Mouse (Mus musculus) heart, embryonic 15.5 days (tissue): ENCODE results near the gene Mreg. TPM values are rescaled to one million over a fixed set of nuclear protein-coding genes. Genes with fewer than 3 reads are reported as not detected.

Experiments used
- ATAC-seq: fragments of 200-750 bp; cut with Nextera tagmentation; replicated peaks from 2 replicates; pipeline ENCODE4 v1.8.0; 2017; ENCODE audit warnings: low read depth, moderate TSS enrichment; ENCODE audit not compliant: insufficient number of reproducible peaks, insufficient read depth, low FRiP score
- H3K27ac ChIP-seq: fragments of 300-500 bp; sonication (generic); 2 replicates; pipeline ENCODE4 v1.5.1; 2015; ENCODE audit warnings: mild to moderate bottlenecking, inconsistent platforms
- H3K27me3 ChIP-seq: fragments of 300-500 bp; sonication (generic); 2 replicates; pipeline ENCODE4 v1.6.1; 2015; ENCODE audit warnings: inconsistent platforms
- H3K36me3 ChIP-seq: fragments of 300-500 bp; sonication (generic); 2 replicates; pipeline ENCODE4 v1.6.1; 2015; ENCODE audit warnings: mild to moderate bottlenecking, inconsistent platforms
- H3K4me1 ChIP-seq: fragments of 300-500 bp; sonication (generic); replicated peaks from 2 replicates; pipeline ENCODE4 v1.6.1; 2015; ENCODE audit warnings: inconsistent platforms
- H3K4me2 ChIP-seq: fragments of 300-500 bp; sonication (generic); 2 replicates; pipeline ENCODE4 v1.6.1; 2015; ENCODE audit warnings: inconsistent platforms, mild to moderate bottlenecking, moderate library complexity
- H3K4me3 ChIP-seq: fragments of 300-500 bp; sonication (generic); 2 replicates; pipeline ENCODE4 v1.5.1; 2015; ENCODE audit warnings: mild to moderate bottlenecking, inconsistent platforms
- H3K9ac ChIP-seq: fragments of 300-500 bp; sonication (generic); 2 replicates; pipeline ENCODE4 v1.6.1; 2015; ENCODE audit warnings: mild to moderate bottlenecking, inconsistent platforms
- H3K9me3 ChIP-seq: fragments of 300-500 bp; sonication (generic); replicated peaks from 2 replicates; pipeline ENCODE4 v1.6.1; 2016; ENCODE audit warnings: inconsistent platforms
- WGBS: fragments of 180-500 bp; shearing (Covaris S2); methylation state at CpG from one replicate; pipeline ENCODE4 v1.1.7; 2015; ENCODE audit warnings: mixed read lengths; 5-methylcytosine and 5-hydroxymethylcytosine counted together
- polyA plus RNA-seq: library from polyadenylated mRNA; unstranded; fragments of >200 nt; fragmentation: Nextera tagmentation; extraction: Ambion mirVana; gene quantifications from 2 replicates; pipeline ENCODE4 v1.2.1, GENCODE M21; 2015

The Mreg gene
- polyA plus RNA-seq, 1 experiment from 2014 or later: 6.0 TPM

- H3K27me3 ChIP-seq: no peaks in the 10 kb centered on the region
- H3K9me3 ChIP-seq: no peaks in the 10 kb centered on the region
- ATAC-seq: no peak
- no peak overlapping the region for H3K9ac ChIP-seq
- H3K27ac ChIP-seq: no peak overlapping the region
- no peak overlapping the region for H3K4me2 ChIP-seq
- H3K4me1 ChIP-seq: no peaks in the 10 kb centered on the region
- 80% methylated on average over 5 of the region's 5 CpGs for WGBS
- no peak overlapping the region for H3K4me3 ChIP-seq
- H3K36me3 ChIP-seq: no peaks in the 10 kb centered on the region
Measured at GRCm38 (mm10) chr1:72208095-72208494, 4.0 kb downstream of the Mreg start.

GRCm38 (mm10) chr1:72205113-72205512 lies 7.0 kb downstream of the Mreg start:
- no peak for ATAC-seq
- 59% methylated on average over 3 of the region's 3 CpGs for WGBS

GRCm38 (mm10) chr1:72203204-72203603 lies 8.9 kb downstream of the Mreg start:
- WGBS: 79% methylated on average over 9 of the region's 9 CpGs
- H3K9me3 ChIP-seq: no peaks in the 10 kb centered on the region
- no peaks in the 10 kb centered on the region for H3K27me3 ChIP-seq
- H3K27ac ChIP-seq: no peak overlapping the region
- ATAC-seq: no peak
- H3K4me2 ChIP-seq: no peak overlapping the region
- no peaks in the 10 kb centered on the region for H3K4me1 ChIP-seq
- H3K9ac ChIP-seq: no peak overlapping the region
- no peak overlapping the region for H3K4me3 ChIP-seq
- no peaks in the 10 kb centered on the region for H3K36me3 ChIP-seq

More at GRCm38 (mm10) chr1:72205113-72205512, 7.0 kb downstream of the Mreg start:
- Histone ChIP-seq H3K27me3 (no peaks in the 10 kb centered on the region), H3K36me3 (no peaks in the 10 kb centered on the region), H3K9me3 (no peaks in the 10 kb centered on the region), H3K4me3 (no peak overlapping the region), H3K4me1 (no peaks in the 10 kb centered on the region), H3K9ac (no peak overlapping the region), H3K4me2 (no peak overlapping the region), H3K27ac (no peak overlapping the region)

GRCm38 (mm10) chr1:72202705-72203104 lies 9.4 kb downstream of the Mreg start:
- Histone ChIP-seq H3K4me2 (no peak overlapping the region), H3K27ac (no peak overlapping the region), H3K4me3 (no peak overlapping the region), H3K4me1 (no peaks in the 10 kb centered on the region), H3K9me3 (no peaks in the 10 kb centered on the region), H3K27me3 (no peaks in the 10 kb centered on the region), H3K9ac (no peak overlapping the region), H3K36me3 (no peaks in the 10 kb centered on the region)
- 89% methylated on average over 7 of the region's 7 CpGs for WGBS
- no peak for ATAC-seq

GRCm38 (mm10) chr1:72202068-72202467 lies 10.0 kb downstream of the Mreg start:
- ATAC-seq: no peak
- no peak overlapping the region for H3K27ac ChIP-seq
- no peak overlapping the region for H3K4me2 ChIP-seq
- WGBS: 50% methylated on average over 2 of the region's 2 CpGs
- H3K4me3 ChIP-seq: no peak overlapping the region
- no peak overlapping the region for H3K9ac ChIP-seq
- no peaks in the 10 kb centered on the region for H3K4me1 ChIP-seq
- no peaks in the 10 kb centered on the region for H3K27me3 ChIP-seq
- H3K9me3 ChIP-seq: no peaks in the 10 kb centered on the region
- no peaks in the 10 kb centered on the region for H3K36me3 ChIP-seq

GRCm38 (mm10) chr1:72201126-72201525 lies 11.0 kb downstream of the Mreg start:
- ATAC-seq: no peak
- no peaks in the 10 kb centered on the region for H3K4me1 ChIP-seq
- H3K27me3 ChIP-seq: no peaks in the 10 kb centered on the region
- no peak overlapping the region for H3K4me2 ChIP-seq
- H3K9me3 ChIP-seq: no peaks in the 10 kb centered on the region
- WGBS: 90% methylated on average over 3 of the region's 3 CpGs
- no peak overlapping the region for H3K27ac ChIP-seq
- no peaks in the 10 kb centered on the region for H3K36me3 ChIP-seq
- H3K9ac ChIP-seq: no peak overlapping the region
- no peak overlapping the region for H3K4me3 ChIP-seq

GRCm38 (mm10) chr1:72198142-72198806 lies 13.8 kb downstream of the Mreg start:
- no peak overlapping the region for H3K27ac ChIP-seq
- H3K36me3 ChIP-seq: no peaks in the 10 kb centered on the region
- H3K9ac ChIP-seq: no peak overlapping the region
- no peak for ATAC-seq
- H3K4me1 ChIP-seq: no peaks in the 10 kb centered on the region
- WGBS: 73% methylated on average over 10 of the region's 10 CpGs
- H3K9me3 ChIP-seq: no peaks in the 10 kb centered on the region
- H3K27me3 ChIP-seq: no peaks in the 10 kb centered on the region
- H3K4me3 ChIP-seq: no peak overlapping the region
- H3K4me2 ChIP-seq: no peak overlapping the region

- H3K27ac ChIP-seq: no peak overlapping the region
- H3K9ac ChIP-seq: no peak overlapping the region
- WGBS: 52% methylated on average over 10 of the region's 10 CpGs
- ATAC-seq: no peak; the same call in 1 of the 2 replicates
- no peaks in the 10 kb centered on the region for H3K9me3 ChIP-seq
- no peak overlapping the region for H3K4me3 ChIP-seq
- H3K27me3 ChIP-seq: no peaks in the 10 kb centered on the region
- no peaks in the 10 kb centered on the region for H3K4me1 ChIP-seq
- H3K4me2 ChIP-seq: no peak overlapping the region
- H3K36me3 ChIP-seq: no peaks in the 10 kb centered on the region
Measured at GRCm38 (mm10) chr1:72196626-72197359, 15.3 kb downstream of the Mreg start.

GRCm38 (mm10) chr1:72196123-72196522 lies 16.0 kb downstream of the Mreg start:
- H3K9ac ChIP-seq: no peak overlapping the region
- no peaks in the 10 kb centered on the region for H3K36me3 ChIP-seq
- no peaks in the 10 kb centered on the region for H3K9me3 ChIP-seq
- H3K27ac ChIP-seq: no peak overlapping the region
- H3K4me2 ChIP-seq: no peak overlapping the region
- no peaks in the 10 kb centered on the region for H3K27me3 ChIP-seq
- no peak for ATAC-seq
- no peaks in the 10 kb centered on the region for H3K4me1 ChIP-seq
- H3K4me3 ChIP-seq: no peak overlapping the region
- WGBS: 88% methylated on average over 5 of the region's 5 CpGs

- Histone ChIP-seq H3K4me3 (no peak overlapping the region), H3K4me1 (peaks cover 5% of the 10 kb centered on the region; the same call in 1 of the 2 replicates), H3K27ac (no peak overlapping the region), H3K36me3 (no peaks in the 10 kb centered on the region), H3K9ac (no peak overlapping the region), H3K9me3 (no peaks in the 10 kb centered on the region), H3K4me2 (no peak overlapping the region), H3K27me3 (no peaks in the 10 kb centered on the region)
- ATAC-seq: no peak
- 83% methylated on average over 8 of the region's 8 CpGs for WGBS
Measured at GRCm38 (mm10) chr1:72191449-72191848, 20.7 kb downstream of the Mreg start.

GRCm38 (mm10) chr1:72188142-72188738 lies 23.9 kb downstream of the Mreg start:
- Histone ChIP-seq H3K9ac (no peak overlapping the region), H3K9me3 (no peaks in the 10 kb centered on the region), H3K4me1 (peaks cover 5% of the 10 kb centered on the region; the same call in 1 of the 2 replicates), H3K4me2 (no peak overlapping the region), H3K4me3 (no peak overlapping the region), H3K27me3 (no peaks in the 10 kb centered on the region), H3K36me3 (no peaks in the 10 kb centered on the region), H3K27ac (no peak overlapping the region)
- WGBS: 65% methylated on average over 16 of the region's 16 CpGs
- no peak for ATAC-seq
